Mouse (Mus musculus) cerebellum, adult 2 months (tissue): Measurements from ENCODE around the gene Fth1.

Source experiments
- CTCF ChIP-seq: fragments of 200-500 bp; IDR thresholded peaks from 2 replicates; pipeline ENCODE4 v1.5.1; 2011; ENCODE audit warnings: low read depth, mild to moderate bottlenecking, control low read depth, low read length, moderate library complexity, borderline replicate concordance; ENCODE audit not compliant: insufficient read depth
- POLR2A ChIP-seq: fragments of 200-500 bp; IDR thresholded peaks from 2 replicates; pipeline ENCODE4 v1.6.1; 2011; ENCODE audit warnings: low read length, control low read depth, borderline replicate concordance; ENCODE audit not compliant: insufficient read depth

- no peak for TF ChIP-seq CTCF
- TF ChIP-seq POLR2A = no peak
Observed at GRCm38 (mm10) chr19:9981621-9982020, 1.2 kb downstream of the Fth1 start.
